Mouse (Mus musculus): ENCODE measurements around the gene Lhcgr. TPM values are rescaled to one million over a fixed set of nuclear protein-coding genes. Genes with fewer than 3 reads are reported as not detected.

The Lhcgr gene
- polyA plus RNA-seq, 1 experiment from 2014 or later: not detected

GRCm38 (mm10) chr17:88703112-88703511 lies 88.7 kb downstream of the Lhcgr start:
- Histone ChIP-seq H3K27me3 (no peaks in the 10 kb centered on the region), H3K9ac (no peak overlapping the region), H3K4me2 (no peak overlapping the region), H3K4me3 (no peak overlapping the region), H3K9me3 (replicated peaks) (no peaks in the 10 kb centered on the region), H3K36me3 (no peaks in the 10 kb centered on the region), H3K4me1 (replicated peaks) (no peaks in the 10 kb centered on the region), H3K27ac (no peak overlapping the region)
- WGBS: 53% methylated on average over 4 of the region's 4 CpGs
- ATAC-seq (replicated peaks; ENCODE audit: insufficient number of reproducible peaks, insufficient read depth, low FRiP score, low read depth): no peak

DNA sequence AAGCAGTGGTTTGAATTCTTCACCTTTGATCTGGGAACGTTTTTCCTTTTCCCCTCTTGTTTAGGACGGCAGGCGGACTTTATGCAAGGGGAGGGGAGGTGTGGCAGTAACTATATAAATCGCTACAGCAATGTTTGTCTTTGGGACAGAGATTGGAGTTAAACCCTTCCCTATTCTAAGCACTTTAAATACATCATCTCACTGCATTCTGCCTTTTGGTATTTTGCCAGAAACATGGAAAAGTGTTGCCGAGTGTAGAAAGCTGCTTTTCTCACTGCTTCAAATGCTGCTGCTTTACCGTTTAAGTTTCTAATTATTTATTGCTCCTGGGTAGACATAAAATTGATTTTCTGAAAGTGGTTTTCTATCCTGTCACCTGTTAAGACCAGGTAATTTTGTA lies 89.4 kb downstream of the Lhcgr start:
- Histone ChIP-seq H3K9ac (no peak overlapping the region), H3K36me3 (no peaks in the 10 kb centered on the region), H3K4me2 (no peak overlapping the region), H3K4me1 (replicated peaks) (no peaks in the 10 kb centered on the region), H3K9me3 (replicated peaks) (no peaks in the 10 kb centered on the region), H3K4me3 (no peak overlapping the region), H3K27me3 (no peaks in the 10 kb centered on the region), H3K27ac (no peak overlapping the region)
- WGBS: 33% methylated on average over 6 of the region's 6 CpGs
- no peak for ATAC-seq (replicated peaks; ENCODE audit: insufficient number of reproducible peaks, insufficient read depth, low FRiP score, low read depth)

GRCm38 (mm10) chr17:88700901-88701300 lies 90.9 kb downstream of the Lhcgr start:
- H3K9ac ChIP-seq: no peak overlapping the region
- H3K4me3 ChIP-seq: no peak overlapping the region
- no peaks in the 10 kb centered on the region for H3K4me1 ChIP-seq (replicated peaks)
- H3K9me3 ChIP-seq (replicated peaks): no peaks in the 10 kb centered on the region
- H3K4me2 ChIP-seq: no peak overlapping the region
- no peak for ATAC-seq (replicated peaks; ENCODE audit: insufficient number of reproducible peaks, insufficient read depth, low FRiP score, low read depth)
- no peaks in the 10 kb centered on the region for H3K36me3 ChIP-seq
- H3K27ac ChIP-seq: no peak overlapping the region
- H3K27me3 ChIP-seq: no peaks in the 10 kb centered on the region

DNA sequence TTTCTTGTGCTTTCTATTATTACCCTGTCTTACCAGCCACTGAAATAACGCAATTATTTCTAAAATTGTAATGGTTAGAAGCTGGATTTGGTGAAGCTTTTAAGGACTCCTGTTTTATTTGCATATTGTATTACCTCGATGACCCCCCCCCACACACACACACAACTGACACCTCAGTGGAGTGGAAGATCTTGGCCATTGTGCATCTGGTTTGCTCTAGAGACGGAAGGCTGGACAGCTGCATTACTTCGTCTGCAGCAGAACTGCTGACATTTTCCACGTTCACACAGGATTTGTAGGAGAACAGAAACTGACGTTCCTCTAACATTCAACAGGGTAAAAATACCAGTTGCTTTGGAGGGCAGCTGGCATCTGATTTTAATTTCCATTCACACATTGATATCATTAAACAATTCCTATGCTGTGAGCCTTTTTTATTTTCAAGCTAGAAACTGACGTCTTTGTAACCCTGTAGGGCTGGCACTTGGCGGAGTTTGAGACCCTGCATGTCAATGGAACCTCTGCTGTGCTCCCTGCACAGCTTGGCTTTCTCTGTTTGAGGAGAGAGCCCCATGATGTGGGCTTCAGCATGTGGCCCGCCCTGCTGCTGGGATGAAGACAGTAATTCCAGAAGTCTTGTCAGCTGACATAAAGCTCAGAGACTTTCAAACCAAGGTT lies 95.0 kb downstream of the Lhcgr start:
- Histone ChIP-seq H3K36me3 (no peaks in the 10 kb centered on the region), H3K9me3 (replicated peaks) (no peaks in the 10 kb centered on the region), H3K9ac (no peak overlapping the region), H3K4me3 (no peak overlapping the region), H3K27me3 (no peaks in the 10 kb centered on the region), H3K4me1 (replicated peaks) (no peaks in the 10 kb centered on the region), H3K4me2 (no peak overlapping the region), H3K27ac (no peak overlapping the region)
- WGBS: 53% methylated on average over 9 of the region's 9 CpGs
- ATAC-seq (replicated peaks; ENCODE audit: insufficient number of reproducible peaks, insufficient read depth, low FRiP score, low read depth): no peak

DNA sequence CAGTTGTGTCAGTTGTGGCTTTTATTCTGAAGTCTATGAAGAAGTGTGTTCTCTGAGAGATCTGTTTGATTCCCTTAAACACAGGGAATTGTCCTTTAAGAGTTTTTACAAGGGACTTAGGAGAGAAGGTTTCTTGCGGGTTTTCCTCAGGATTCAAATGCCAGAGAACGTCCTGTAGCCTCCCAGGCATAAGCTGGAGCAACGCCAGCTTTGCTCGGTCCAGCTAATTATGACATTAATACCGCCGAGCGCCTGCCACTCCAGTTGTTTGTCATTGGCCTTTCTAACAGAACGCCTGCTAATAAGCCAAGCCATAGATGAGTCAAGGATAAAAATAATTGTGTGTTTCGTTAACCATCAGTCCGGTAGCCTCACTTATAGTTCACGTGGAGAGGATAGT lies 103.6 kb downstream of the Lhcgr start:
- no peaks in the 10 kb centered on the region for H3K4me1 ChIP-seq (replicated peaks)
- H3K4me3 ChIP-seq: no peak overlapping the region
- 64% methylated on average over 11 of the region's 11 CpGs for WGBS
- H3K27ac ChIP-seq: no peak overlapping the region
- no peak for ATAC-seq (replicated peaks; ENCODE audit: insufficient number of reproducible peaks, insufficient read depth, low FRiP score, low read depth)
- H3K9me3 ChIP-seq (replicated peaks): no peaks in the 10 kb centered on the region
- no peak overlapping the region for H3K9ac ChIP-seq
- no peaks in the 10 kb centered on the region for H3K27me3 ChIP-seq
- H3K36me3 ChIP-seq: no peaks in the 10 kb centered on the region
- no peak overlapping the region for H3K4me2 ChIP-seq

GRCm38 (mm10) chr17:88675310-88676309 lies 116.2 kb downstream of the Lhcgr start:
- WGBS: 89% methylated on average over 23 of the region's 23 CpGs
- H3K27me3 ChIP-seq: no peaks in the 10 kb centered on the region
- ATAC-seq (replicated peaks; ENCODE audit: insufficient number of reproducible peaks, insufficient read depth, low FRiP score, low read depth): no peak
- no peak overlapping the region for H3K27ac ChIP-seq
- H3K9ac ChIP-seq: no peak overlapping the region
- no peak overlapping the region for H3K4me2 ChIP-seq
- H3K4me3 ChIP-seq: no peak overlapping the region
- no peaks in the 10 kb centered on the region for H3K9me3 ChIP-seq (replicated peaks)
- no peaks in the 10 kb centered on the region for H3K36me3 ChIP-seq
- no peaks in the 10 kb centered on the region for H3K4me1 ChIP-seq (replicated peaks)

DNA sequence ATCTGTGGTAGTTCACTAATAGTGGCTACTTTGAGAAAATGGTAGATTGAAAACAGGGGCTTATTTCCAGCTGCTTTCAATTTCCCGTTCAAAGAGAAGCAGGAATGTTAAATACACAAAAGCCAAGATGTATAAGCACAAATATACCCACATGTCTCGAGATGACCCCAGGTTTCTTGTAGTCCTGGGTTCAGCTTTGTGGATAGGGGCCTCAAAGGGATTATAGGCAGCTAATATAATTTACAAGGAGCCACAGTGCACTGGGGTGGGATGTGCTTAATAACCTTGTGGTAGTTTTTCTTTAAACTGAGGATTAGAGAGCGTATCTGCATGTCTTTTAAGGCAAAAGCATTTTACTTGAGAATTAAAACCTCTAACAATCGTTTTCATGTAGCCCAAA lies 121.0 kb downstream of the Lhcgr start:
- no peak for ATAC-seq (replicated peaks; ENCODE audit: insufficient number of reproducible peaks, insufficient read depth, low FRiP score, low read depth)
- 59% methylated on average over 4 of the region's 4 CpGs for WGBS

DNA sequence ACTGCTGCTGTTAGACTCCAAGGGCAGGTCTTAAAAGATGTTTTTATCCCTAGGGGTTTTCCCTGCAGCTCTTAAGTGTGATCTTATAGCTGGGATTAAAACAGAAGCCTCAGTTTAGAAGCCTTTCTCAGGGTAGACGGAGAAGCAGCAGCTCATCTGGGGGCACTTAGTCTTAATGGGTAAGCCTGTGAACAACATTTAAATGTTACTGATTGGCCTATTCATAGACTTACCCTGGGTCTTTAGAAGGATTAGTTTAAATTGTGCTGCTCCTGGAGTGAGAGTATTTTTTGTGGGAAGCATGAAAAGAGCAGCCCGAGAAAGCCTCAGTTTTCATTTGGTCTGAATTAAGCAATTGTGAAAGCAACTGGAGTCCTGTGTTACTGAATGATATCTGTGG lies 121.9 kb downstream of the Lhcgr start:
- H3K27ac ChIP-seq: no peak overlapping the region
- no peaks in the 10 kb centered on the region for H3K27me3 ChIP-seq
- H3K4me3 ChIP-seq: no peak overlapping the region
- peaks cover 4% of the 10 kb centered on the region; the same call in 1 of the 2 replicates for H3K4me1 ChIP-seq (replicated peaks)
- H3K9me3 ChIP-seq (replicated peaks): no peaks in the 10 kb centered on the region
- H3K4me2 ChIP-seq: no peak overlapping the region
- ATAC-seq (replicated peaks; ENCODE audit: insufficient number of reproducible peaks, insufficient read depth, low FRiP score, low read depth): no peak
- WGBS: 85% methylated on average over 2 of the region's 2 CpGs
- no peaks in the 10 kb centered on the region for H3K36me3 ChIP-seq
- H3K9ac ChIP-seq: no peak overlapping the region

More for the DNA sequence above, 121.0 kb downstream of the Lhcgr start:
- H3K4me1 ChIP-seq (replicated peaks): peaks cover 4% of the 10 kb centered on the region; the same call in 1 of the 2 replicates
- no peak overlapping the region for H3K27ac ChIP-seq
- H3K4me2 ChIP-seq: no peak overlapping the region
- no peaks in the 10 kb centered on the region for H3K36me3 ChIP-seq
- H3K9ac ChIP-seq: no peak overlapping the region
- no peaks in the 10 kb centered on the region for H3K27me3 ChIP-seq
- H3K9me3 ChIP-seq (replicated peaks): no peaks in the 10 kb centered on the region
- H3K4me3 ChIP-seq: no peak overlapping the region

DNA sequence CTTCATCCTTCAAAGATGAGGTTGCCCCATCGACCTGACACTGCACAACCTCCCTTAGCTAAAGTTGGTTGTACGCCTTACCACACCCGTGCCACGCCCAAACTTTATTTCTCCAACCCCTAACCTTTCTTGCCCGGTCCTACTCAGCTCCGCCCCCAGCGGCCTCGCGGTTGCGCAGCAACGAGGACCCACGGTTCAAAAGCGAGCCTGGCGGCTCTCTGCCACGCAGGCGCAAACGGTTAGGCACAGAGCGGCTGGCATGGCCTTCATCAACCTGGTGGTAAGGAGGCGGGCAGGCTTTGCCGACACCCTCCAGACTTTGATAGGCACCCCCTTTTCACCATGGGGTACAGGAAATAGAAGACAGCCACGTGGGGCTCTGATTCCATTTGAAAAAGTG lies 123.3 kb downstream of the Lhcgr start, which contains the start of gene Gtf2a1l:
Gene Gtf2a1l, plus strand, starts transcription at position 209 of the 400 bp plus-strand sequence.
- H3K4me2 ChIP-seq: peak within 1 kb of the TSS; percentile 51
- H3K27me3 ChIP-seq: no peaks in the 10 kb centered on the region
- no peak within 1 kb of the TSS for H3K9ac ChIP-seq
- no peaks in the 10 kb centered on the region for H3K9me3 ChIP-seq (replicated peaks)
- H3K4me3 ChIP-seq: peak within 1 kb of the TSS; percentile 8; the same call in 1 of the 2 replicates
- no peak for ATAC-seq (replicated peaks; ENCODE audit: insufficient number of reproducible peaks, insufficient read depth, low FRiP score, low read depth)
- H3K27ac ChIP-seq: no peak within 1 kb of the TSS
- 24% methylated on average over 21 of the region's 21 CpGs for WGBS
- no peaks in the 10 kb centered on the region for H3K36me3 ChIP-seq
- H3K4me1 ChIP-seq (replicated peaks): peaks cover 4% of the 10 kb centered on the region; the same call in 1 of the 2 replicates
